In the genomic region with DNA sequence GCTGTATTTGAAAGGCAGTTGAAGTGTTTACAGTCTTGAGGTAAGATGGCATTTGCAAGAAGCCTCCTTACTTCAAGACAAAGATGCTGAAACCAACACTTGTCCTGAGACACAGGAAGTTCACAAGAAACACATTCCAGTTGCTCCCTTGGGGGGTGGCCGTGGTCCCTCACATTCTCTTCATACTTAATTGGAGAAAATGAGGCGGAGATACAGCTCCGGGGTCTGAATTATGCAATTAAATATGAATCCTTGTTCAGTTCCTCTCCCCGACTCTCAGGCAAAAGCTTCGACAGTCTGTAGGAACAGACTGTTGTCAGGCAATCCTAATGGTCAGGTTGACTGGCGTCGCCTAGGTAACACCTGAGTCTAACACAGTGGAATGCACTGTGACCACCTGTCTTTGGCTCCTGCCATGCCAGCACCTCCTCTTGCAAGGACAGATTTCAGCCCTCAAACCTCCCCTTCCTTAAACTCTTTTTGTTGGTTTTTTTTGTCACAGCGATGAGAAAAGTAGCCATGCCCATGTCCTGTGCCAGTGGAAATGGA, we compare ENCODE assay signal across 9 mouse cellular contexts.
DNase-seq lines count a peak whose midpoint lies in the region; ATAC-seq lines count a peak whose summit lies in the region.
"Had no signal": no experiment of that assay in that cellular context is flagged by ENCODE, and none has a peak within 500 bp of the region (broad histone marks: within the 10 kb centered on the region; RNA-seq: fewer than 3 reads in every experiment).

No protein-coding gene starts in this region.

- H3K4me2 ChIP-seq in hindbrain, embryonic 12.5 days (replicated peaks), result no peak overlapping the region
- H3K4me2 ChIP-seq in midbrain, embryonic 12.5 days (replicated peaks), result no peak overlapping the region
- no peak overlapping the region for H3K4me2 ChIP-seq in forebrain, embryonic 16.5 days (ENCODE audit: low read length)
- no peak overlapping the region for H3K4me2 ChIP-seq in neural tube, embryonic 15.5 days

- no peak for ATAC-seq in hindbrain, embryonic 12.5 days (ENCODE audit: low FRiP score)
- ATAC-seq in midbrain, embryonic 12.5 days (ENCODE audit: low FRiP score, low read depth), result no peak
- no peak for ATAC-seq in forebrain, embryonic 16.5 days
- ATAC-seq in neural tube, embryonic 15.5 days (ENCODE audit: low FRiP score), result no peak
- ATAC-seq: activated CD4-positive, CD25-positive, alpha-beta regulatory T cell, adult 4 months had no signal

- H3K4me1 ChIP-seq in hindbrain, embryonic 10.5 days (replicated peaks), result peaks cover 24% of the 10 kb centered on the region
- H3K4me1 ChIP-seq in hindbrain, embryonic 12.5 days, result peaks cover 34% of the 10 kb centered on the region
- H3K4me1 ChIP-seq in midbrain, embryonic 12.5 days, result peaks cover 22% of the 10 kb centered on the region
- H3K4me1 ChIP-seq in midbrain, embryonic 10.5 days, result peaks cover 10% of the 10 kb centered on the region
- peaks cover 28% of the 10 kb centered on the region for H3K4me1 ChIP-seq in forebrain, embryonic 16.5 days (replicated peaks; ENCODE audit: control insufficient read depth, insufficient read depth, low read length)
- H3K4me1 ChIP-seq in neural tube, embryonic 15.5 days, result peaks cover 40% of the 10 kb centered on the region

- H3K9me3 ChIP-seq in hindbrain, embryonic 10.5 days, result no peaks in the 10 kb centered on the region
- no peaks in the 10 kb centered on the region for H3K9me3 ChIP-seq in hindbrain, embryonic 12.5 days (replicated peaks)
- H3K9me3 ChIP-seq in midbrain, embryonic 12.5 days, result no peaks in the 10 kb centered on the region
- H3K9me3 ChIP-seq in midbrain, embryonic 10.5 days (replicated peaks), result no peaks in the 10 kb centered on the region; the same call in 1 of the 2 replicates
- no peaks in the 10 kb centered on the region for H3K9me3 ChIP-seq in forebrain, embryonic 16.5 days (ENCODE audit: control insufficient read depth, low read length)
- no peaks in the 10 kb centered on the region for H3K9me3 ChIP-seq in neural tube, embryonic 15.5 days (replicated peaks)

- no peak overlapping the region for H3K9ac ChIP-seq in hindbrain, embryonic 12.5 days
- no peak overlapping the region for H3K9ac ChIP-seq in midbrain, embryonic 12.5 days (replicated peaks)
- no peak overlapping the region for H3K9ac ChIP-seq in forebrain, embryonic 16.5 days (replicated peaks; ENCODE audit: low read depth, low read length)
- H3K9ac ChIP-seq in neural tube, embryonic 15.5 days (replicated peaks), result no peak overlapping the region

- peak overlapping the region; percentile 51; the same call in 1 of the 2 replicates for H3K27ac ChIP-seq in hindbrain, embryonic 10.5 days
- no peak overlapping the region for H3K27ac ChIP-seq in hindbrain, embryonic 12.5 days
- H3K27ac ChIP-seq in midbrain, embryonic 12.5 days (replicated peaks), result peak overlapping the region; percentile 3; the same call in 1 of the 2 replicates
- no peak overlapping the region for H3K27ac ChIP-seq in midbrain, embryonic 10.5 days (replicated peaks)
- H3K27ac ChIP-seq in forebrain, embryonic 16.5 days (ENCODE audit: low read length), result peak overlapping the region; percentile 69
- peak overlapping the region; percentile 30 for H3K27ac ChIP-seq in neural tube, embryonic 15.5 days (replicated peaks)

- no peak for DNase-seq in hindbrain, embryonic 10.5 days (ENCODE audit: low spot score)
- no peak for DNase-seq in midbrain, embryonic 10.5 days (ENCODE audit: low spot score)
- DNase-seq in layer of hippocampus, adult 8-10 months (ENCODE audit: low spot score in 2 of 2), result no peak
- no peak for DNase-seq in ovary, postnatal 14 days (ENCODE audit: low spot score)

- H3K27me3 ChIP-seq in hindbrain, embryonic 10.5 days (ENCODE audit: insufficient read depth, poor library complexity, severe bottlenecking), result no peaks in the 10 kb centered on the region
- no peaks in the 10 kb centered on the region for H3K27me3 ChIP-seq in hindbrain, embryonic 12.5 days
- H3K27me3 ChIP-seq in midbrain, embryonic 12.5 days, result no peaks in the 10 kb centered on the region; the same call in 1 of the 2 replicates
- H3K27me3 ChIP-seq in midbrain, embryonic 10.5 days (ENCODE audit: low read depth, poor library complexity, severe bottlenecking), result no peaks in the 10 kb centered on the region
- H3K27me3 ChIP-seq in forebrain, embryonic 16.5 days (replicated peaks; ENCODE audit: control insufficient read depth, insufficient read depth, low read length), result no peaks in the 10 kb centered on the region
- H3K27me3 ChIP-seq in neural tube, embryonic 15.5 days (replicated peaks), result no peaks in the 10 kb centered on the region

- H3K4me3 ChIP-seq in hindbrain, embryonic 10.5 days, result no peak overlapping the region
- no peak overlapping the region for H3K4me3 ChIP-seq in hindbrain, embryonic 12.5 days
- no peak overlapping the region for H3K4me3 ChIP-seq in midbrain, embryonic 12.5 days
- H3K4me3 ChIP-seq in midbrain, embryonic 10.5 days, result no peak overlapping the region
- H3K4me3 ChIP-seq in forebrain, embryonic 16.5 days (replicated peaks; ENCODE audit: low read length), result no peak overlapping the region
- H3K4me3 ChIP-seq in neural tube, embryonic 15.5 days (replicated peaks), result no peak overlapping the region

- 85% methylated on average over 8 of the region's 8 CpGs for WGBS in hindbrain, embryonic 10.5 days
- WGBS in hindbrain, embryonic 12.5 days, result 72% methylated on average over 8 of the region's 8 CpGs
- WGBS in midbrain, embryonic 12.5 days, result 78% methylated on average over 8 of the region's 8 CpGs
- WGBS in midbrain, embryonic 10.5 days, result 84% methylated on average over 8 of the region's 8 CpGs
- WGBS in forebrain, embryonic 16.5 days, result 45% methylated on average over 8 of the region's 8 CpGs
- WGBS in neural tube, embryonic 15.5 days, result 61% methylated on average over 8 of the region's 8 CpGs

- H3K36me3 ChIP-seq in hindbrain, embryonic 10.5 days, result no peaks in the 10 kb centered on the region
- H3K36me3 ChIP-seq in hindbrain, embryonic 12.5 days, result no peaks in the 10 kb centered on the region
- H3K36me3 ChIP-seq in midbrain, embryonic 12.5 days, result no peaks in the 10 kb centered on the region
- no peaks in the 10 kb centered on the region for H3K36me3 ChIP-seq in midbrain, embryonic 10.5 days
- no peaks in the 10 kb centered on the region for H3K36me3 ChIP-seq in forebrain, embryonic 16.5 days (ENCODE audit: control insufficient read depth, insufficient read depth)
- no peaks in the 10 kb centered on the region for H3K36me3 ChIP-seq in neural tube, embryonic 15.5 days

Comparison
In these comparisons a context has a peak if more than half of its experiments do, and no peak if none do; other contexts are left out.
1. H3K27ac ChIP-seq: peak in hindbrain, embryonic 10.5 days (single experiment), midbrain, embryonic 12.5 days (single experiment), forebrain, embryonic 16.5 days (single experiment) and neural tube, embryonic 15.5 days (single experiment); none in hindbrain, embryonic 12.5 days (single experiment) and midbrain, embryonic 10.5 days (single experiment).